Mouse (Mus musculus): ENCODE measurements at regions not wholly inside any gene's neighbourhood (a gene's known extent, or its start where the extent isn't known, plus 50 kb on each side); places are given as distances from the start of the nearest gene placed in this dataset.

GRCm38 (mm10) chr11:25357717-25358411 is 852.7 kb downstream of the 5730522E02Rik start:
- TF ChIP-seq CTCF (IDR thresholded peaks at IDR 0.05; ENCODE audit: control insufficient read depth, insufficient read depth, low read length) = no peak
- TF ChIP-seq POLR2A (IDR thresholded peaks at IDR 0.05; ENCODE audit: borderline replicate concordance, control insufficient read depth, low read depth, low read length) = no peak
